Mouse (Mus musculus) frontal cortex, adult (tissue): ENCODE data around the gene Oaz1.
"Not testable (repeated sequence)": the region's sequence is repeated elsewhere in the genome, so short reads cannot be mapped to it uniquely, and the experiment has no call there.

Experiments used
- ATAC-seq: cut with Nextera tagmentation; 2 replicates; pipeline ENCODE4 v1.9.2; 2017; ENCODE audit warnings: mild to moderate bottlenecking, moderate library complexity, mixed read lengths; ENCODE audit not compliant: low TSS enrichment

The Oaz1 gene

GRCm38 (mm10) chr10:80802204-80802912 is 24.1 kb upstream of the Oaz1 start:
- no peak for ATAC-seq

GRCm38 (mm10) chr10:80802996-80803395 is 23.5 kb upstream of the Oaz1 start:
- no peak for ATAC-seq

- ATAC-seq, result no peak
Observed at GRCm38 (mm10) chr10:80804340-80804739, 22.1 kb upstream of the Oaz1 start.

- ATAC-seq, result no peak
Observed at GRCm38 (mm10) chr10:80804916-80805315, 21.5 kb upstream of the Oaz1 start, which contains the start of gene Amh. Gene Amh (plus strand): TSS chr10:80805243.

- no peak for ATAC-seq
Observed at GRCm38 (mm10) chr10:80805322-80805721, 21.1 kb upstream of the Oaz1 start.

- peak; percentile 35; the same call in 1 of the 2 replicates for ATAC-seq
Observed at GRCm38 (mm10) chr10:80805925-80806324, 20.5 kb upstream of the Oaz1 start.

- peak; percentile 10; the same call in 1 of the 2 replicates for ATAC-seq
Observed at GRCm38 (mm10) chr10:80806341-80807056, 20.0 kb upstream of the Oaz1 start.

GRCm38 (mm10) chr10:80807057-80807627 is 19.3 kb upstream of the Oaz1 start:
- ATAC-seq, result peak; percentile 70

GRCm38 (mm10) chr10:80808099-80808984 is 18.1 kb upstream of the Oaz1 start:
- no peak for ATAC-seq

GRCm38 (mm10) chr10:80808985-80809632 is 17.3 kb upstream of the Oaz1 start:
- ATAC-seq, result peak; percentile 34; the same call in 1 of the 2 replicates

- ATAC-seq, result no peak
Observed at GRCm38 (mm10) chr10:80810084-80810483, 16.4 kb upstream of the Oaz1 start.

- no peak for ATAC-seq
Observed at GRCm38 (mm10) chr10:80812391-80813041, 13.9 kb upstream of the Oaz1 start.

GRCm38 (mm10) chr10:80813366-80813765 is 13.1 kb upstream of the Oaz1 start, which contains the start of gene Jsrp1:
Gene Jsrp1 (minus strand): TSS chr10:80813498.
- no peak for ATAC-seq

GRCm38 (mm10) chr10:80814800-80815199 is 11.7 kb upstream of the Oaz1 start:
- ATAC-seq, result no peak

GRCm38 (mm10) chr10:80816303-80816702 is 10.2 kb upstream of the Oaz1 start:
- not testable (repeated sequence) for ATAC-seq

GRCm38 (mm10) chr10:80817164-80817563 is 9.3 kb upstream of the Oaz1 start:
- ATAC-seq, result no peak

GRCm38 (mm10) chr10:80817955-80818354 is 8.5 kb upstream of the Oaz1 start:
- ATAC-seq, result not testable (repeated sequence)

GRCm38 (mm10) chr10:80818599-80819281 is 7.7 kb upstream of the Oaz1 start:
- ATAC-seq, result no peak

- no peak for ATAC-seq
Observed at GRCm38 (mm10) chr10:80819406-80819805, 7.0 kb upstream of the Oaz1 start.

- ATAC-seq, result no peak
Observed at GRCm38 (mm10) chr10:80821991-80822390, 4.5 kb upstream of the Oaz1 start.
